Mouse (Mus musculus): Measurements from ENCODE around the gene Ppp1r9b.
A peak's percentile ranks its signal among the peaks of the same experiment; 100 is the strongest.
"Not testable (repeated sequence)": the region's sequence is repeated elsewhere in the genome, so short reads cannot be mapped to it uniquely, and the experiment has no call there.

Ppp1r9b gene

DNA sequence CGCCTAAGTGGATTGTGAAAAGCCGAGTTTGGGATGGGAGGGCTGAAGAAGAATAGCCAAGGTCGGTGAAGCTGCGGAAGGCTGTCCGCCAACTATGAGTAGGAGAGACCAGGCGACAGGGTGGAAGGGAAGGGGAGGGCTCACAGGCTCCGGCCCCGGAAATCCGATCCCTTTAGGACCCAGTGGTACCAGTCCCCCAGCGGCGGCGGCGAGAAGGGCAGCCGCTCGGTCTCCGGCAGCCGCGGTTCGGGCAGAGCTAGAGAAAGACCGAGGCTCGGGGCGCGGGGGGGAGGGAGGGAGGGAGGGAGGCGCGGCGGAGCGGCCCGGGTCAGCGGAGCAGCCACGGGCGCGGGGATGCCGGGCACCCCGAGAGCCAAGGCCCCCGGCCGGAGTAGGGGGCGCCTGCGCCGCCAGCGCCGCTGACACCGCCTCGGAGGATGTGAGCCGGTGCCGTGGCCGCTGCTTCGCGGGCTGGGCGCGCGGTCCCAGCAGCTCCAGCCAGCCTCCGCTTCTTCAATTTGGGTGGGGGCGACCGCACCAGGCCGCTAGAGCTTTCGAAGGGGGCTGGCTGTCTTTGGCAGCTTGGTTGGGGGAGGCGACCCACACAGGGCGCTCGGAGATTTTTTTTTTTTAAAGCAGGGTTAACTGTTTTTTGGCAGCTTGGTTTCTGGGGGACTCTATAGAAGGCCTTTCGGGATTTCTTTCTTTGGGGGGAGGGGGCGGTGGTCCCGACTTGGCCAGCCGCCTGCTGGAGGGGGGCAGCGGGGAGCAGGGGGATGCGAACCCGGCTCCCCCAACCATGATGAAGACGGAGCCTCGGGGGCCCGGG is at the start of gene Ppp1r9b:
TSS of gene Ppp1r9b (plus strand) at position 287 of the 829 bp plus-strand sequence.
- peak; percentile 86 for DNase-seq (ENCODE audit: low read depth, low spot score)

DNA sequence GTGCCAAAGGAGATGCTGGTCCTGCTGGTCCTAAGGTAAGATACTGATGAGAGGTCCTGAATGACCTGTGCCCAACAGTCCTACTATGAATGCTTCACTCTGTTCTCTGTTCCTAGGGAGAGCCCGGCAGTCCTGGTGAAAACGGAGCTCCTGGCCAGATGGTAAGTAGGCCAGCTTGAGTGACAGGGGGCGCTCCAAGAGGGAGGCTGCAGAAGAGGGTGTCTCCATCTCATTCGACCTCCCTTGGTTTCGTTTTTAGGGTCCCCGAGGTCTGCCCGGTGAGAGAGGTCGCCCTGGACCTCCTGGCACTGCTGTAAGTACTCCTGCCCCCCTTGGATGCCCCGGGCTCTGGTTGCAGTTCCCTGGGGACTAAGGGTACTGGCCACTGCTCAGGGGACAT is 49.7 kb upstream of the Ppp1r9b start:
- no peak for DNase-seq (ENCODE audit: low read depth, low spot score)

DNA sequence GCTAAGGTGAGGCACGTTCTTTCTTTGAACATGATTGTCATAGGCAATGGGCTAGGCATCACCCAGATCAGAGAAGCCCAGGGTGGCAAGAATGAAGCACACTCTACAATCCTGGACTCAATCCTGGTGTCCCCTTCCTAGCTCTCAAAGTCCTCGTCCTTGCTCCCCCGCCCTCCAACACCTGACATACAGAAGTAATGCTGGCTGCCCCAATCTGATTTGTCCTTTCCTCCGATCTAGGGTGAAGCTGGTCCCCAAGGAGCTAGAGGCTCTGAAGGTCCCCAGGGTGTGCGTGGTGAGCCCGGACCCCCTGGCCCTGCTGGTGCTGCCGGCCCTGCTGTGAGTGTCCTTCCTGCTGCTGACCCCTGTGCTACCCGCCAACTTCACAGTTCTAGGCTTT is 49.1 kb upstream of the Ppp1r9b start:
- DNase-seq (ENCODE audit: low read depth, low spot score): no peak

DNA sequence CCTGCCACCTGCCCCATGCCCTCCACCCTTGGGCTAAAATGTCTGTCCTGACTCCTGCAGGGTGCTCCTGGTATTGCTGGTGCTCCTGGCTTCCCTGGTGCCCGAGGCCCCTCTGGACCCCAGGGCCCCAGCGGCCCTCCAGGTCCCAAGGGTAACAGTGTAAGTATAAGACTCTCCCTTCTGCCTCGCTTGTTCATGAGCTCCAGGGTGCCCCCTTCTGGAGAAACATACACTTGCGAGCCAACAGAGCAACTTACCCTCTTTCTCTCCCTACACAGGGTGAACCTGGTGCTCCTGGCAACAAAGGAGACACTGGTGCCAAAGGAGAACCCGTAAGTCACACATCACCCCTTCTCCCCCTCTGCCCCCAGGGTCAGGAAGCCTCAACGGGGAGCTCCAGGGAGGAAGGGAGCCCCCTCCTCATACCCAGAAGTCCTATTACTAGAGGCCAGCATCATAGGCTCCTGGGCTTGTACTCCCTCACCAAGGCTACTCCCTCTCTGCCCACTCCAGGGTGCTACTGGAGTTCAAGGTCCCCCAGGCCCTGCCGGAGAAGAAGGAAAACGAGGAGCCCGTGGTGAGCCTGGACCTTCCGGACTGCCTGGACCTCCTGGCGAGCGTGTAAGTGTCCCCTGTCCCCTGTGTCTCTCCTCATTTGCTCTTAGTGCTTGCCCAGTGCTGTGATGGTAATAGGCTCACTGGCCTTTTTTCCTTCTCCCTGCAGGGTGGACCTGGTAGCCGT is 48.4 kb upstream of the Ppp1r9b start:
- DNase-seq (ENCODE audit: low read depth, low spot score): no peak

DNA sequence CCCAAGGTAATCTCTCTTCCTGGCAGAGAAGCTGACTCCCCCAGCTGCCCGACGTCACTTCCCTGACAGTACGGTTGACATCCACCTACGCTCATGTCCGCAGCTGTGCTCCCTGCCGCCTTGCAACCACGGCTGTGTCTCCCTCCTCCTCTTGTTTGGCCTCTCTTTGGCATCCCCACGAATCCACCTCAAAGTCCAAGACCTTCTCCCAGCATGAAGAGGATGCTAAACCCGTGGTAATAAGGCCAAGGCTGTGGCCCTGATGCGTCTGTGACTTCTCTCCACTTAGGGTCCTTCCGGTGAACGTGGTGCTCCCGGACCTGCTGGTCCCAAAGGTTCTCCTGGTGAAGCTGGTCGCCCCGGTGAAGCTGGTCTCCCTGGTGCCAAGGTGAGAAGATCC is 47.8 kb upstream of the Ppp1r9b start:
- no peak for DNase-seq (ENCODE audit: low read depth, low spot score)

DNA sequence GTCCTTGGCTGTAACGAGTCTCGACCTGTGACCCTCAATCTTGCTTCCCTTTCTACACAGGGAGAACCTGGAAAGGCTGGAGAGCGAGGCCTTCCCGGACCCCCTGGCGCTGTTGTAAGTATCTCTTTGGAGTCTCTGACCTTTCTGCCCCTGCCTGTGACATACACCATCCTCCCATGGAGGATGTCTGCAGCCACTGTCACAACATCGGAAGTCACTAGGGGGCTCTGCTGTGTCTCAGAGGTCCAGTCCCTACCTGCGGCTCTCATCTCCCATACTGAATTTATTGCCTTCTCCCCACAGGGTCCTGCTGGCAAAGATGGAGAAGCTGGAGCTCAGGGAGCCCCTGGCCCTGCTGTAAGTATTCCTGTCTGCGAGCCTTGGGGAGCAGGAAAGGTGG is 46.5 kb upstream of the Ppp1r9b start:
- DNase-seq (ENCODE audit: low read depth, low spot score): no peak

DNA sequence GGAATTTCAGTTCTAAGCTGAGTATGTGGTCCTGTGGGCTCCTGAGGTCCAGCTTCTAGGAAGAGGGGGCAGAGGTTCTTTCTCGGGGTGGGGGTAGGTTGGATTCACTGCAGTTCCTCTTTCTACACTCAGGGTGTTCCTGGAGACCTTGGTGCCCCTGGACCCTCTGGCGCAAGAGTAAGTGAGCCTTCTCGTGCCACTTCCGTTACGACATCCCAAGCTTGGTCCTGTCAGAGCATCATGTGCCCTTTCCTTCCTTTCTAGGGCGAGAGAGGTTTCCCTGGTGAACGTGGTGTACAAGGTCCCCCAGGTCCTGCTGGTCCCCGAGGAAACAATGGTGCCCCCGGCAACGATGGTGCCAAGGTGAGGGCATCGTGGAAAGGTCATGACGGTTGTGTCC is 45.6 kb upstream of the Ppp1r9b start:
- DNase-seq (ENCODE audit: low read depth, low spot score): no peak

DNA sequence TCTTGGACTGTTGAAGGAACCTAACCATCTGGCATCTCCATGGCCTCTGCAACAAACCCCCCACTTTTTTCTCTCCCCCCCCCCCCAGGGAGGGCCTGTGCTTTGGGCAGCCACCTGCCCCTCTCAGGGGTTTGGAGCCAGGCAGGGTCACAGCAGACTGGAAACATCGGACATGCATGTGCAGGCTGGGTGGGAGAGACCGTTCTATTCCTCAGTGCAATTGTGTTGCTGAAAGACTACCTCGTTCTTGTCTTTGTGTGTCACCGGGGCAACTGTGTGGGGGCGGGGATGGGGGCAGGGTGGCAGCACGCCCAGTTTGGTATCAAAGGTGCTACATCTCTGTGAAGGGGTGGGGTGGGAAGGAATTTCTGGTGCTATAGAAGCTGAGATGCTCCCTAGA is 38.7 kb upstream of the Ppp1r9b start:
- no peak for DNase-seq (ENCODE audit: low read depth, low spot score)

DNA sequence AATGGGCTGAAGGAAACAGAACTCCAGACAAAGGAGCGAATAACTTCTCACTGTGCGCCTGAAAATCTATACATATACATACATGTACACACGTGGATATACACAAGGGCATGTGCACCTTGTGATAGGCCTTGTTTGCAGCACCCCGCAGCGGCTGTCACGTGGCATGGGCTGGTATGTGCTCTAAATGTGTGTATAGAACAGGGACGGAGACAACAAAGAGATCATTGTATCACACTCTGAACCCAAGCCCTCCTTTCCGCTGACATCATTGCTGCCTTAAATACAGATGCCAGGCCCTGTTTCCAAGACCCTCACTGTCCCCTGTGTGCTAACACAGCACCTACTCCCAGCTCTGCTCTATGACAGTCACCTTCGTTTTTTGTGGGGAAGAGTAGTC is 35.7 kb upstream of the Ppp1r9b start:
- no peak for DNase-seq (ENCODE audit: low read depth, low spot score)

DNA sequence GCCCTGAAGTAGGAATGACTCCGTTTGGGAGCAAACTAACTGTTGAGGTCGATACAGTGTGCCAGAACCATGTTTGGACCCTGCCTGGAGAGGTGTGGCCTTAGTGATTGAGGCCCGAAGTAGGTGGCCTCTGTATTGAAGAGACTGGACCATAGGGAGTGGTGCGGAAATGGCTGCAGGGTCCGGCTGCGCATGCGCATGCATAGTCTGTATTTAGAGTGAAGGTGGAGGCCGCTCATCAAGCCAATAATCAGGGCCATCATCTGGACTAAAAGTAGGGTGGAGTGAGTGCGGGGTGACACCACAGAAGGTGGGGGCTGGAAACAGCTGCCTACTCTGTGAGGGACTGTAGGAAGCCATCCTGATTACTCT is 33.2 kb upstream of the Ppp1r9b start:
- DNase-seq (ENCODE audit: low read depth, low spot score): no peak

DNA sequence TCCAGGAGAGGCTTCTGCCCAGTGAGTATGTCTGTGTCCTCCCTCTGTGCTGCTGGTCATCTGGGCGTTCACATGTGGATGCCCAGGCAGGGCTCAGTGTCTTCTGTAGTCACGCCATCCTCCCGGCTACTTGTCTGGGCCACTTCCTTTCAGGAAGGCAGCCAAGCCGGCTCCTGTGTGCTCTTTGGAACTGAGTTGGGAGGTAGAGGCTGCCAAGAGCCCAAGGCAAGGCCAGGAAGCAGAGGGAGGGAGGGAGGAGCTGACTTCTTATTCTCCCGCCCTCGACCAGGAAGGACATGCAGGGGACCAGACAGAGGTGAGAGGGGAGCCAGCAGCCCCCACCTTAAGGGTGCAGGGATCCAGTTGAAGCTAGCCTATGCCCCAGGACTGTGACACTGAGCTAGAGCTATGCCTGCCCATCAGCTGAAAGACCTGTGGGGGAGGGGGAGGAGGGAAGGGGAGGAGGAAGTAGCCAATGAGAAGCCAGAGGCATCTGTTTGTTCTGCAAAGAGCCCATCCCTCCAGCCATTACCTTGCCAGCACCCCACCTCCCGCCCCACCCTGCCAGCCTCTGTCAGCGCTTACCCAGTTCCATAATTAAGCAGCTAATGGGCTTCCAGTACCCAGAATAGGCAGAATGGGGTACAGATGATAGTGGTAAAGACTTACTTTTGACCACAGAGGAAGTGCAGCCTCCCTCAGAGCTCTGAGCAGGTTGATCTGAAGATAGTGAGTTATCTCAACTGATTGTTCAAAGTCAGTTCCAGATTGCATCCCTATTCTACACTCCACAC is 32.6 kb upstream of the Ppp1r9b start:
- DNase-seq (ENCODE audit: low read depth, low spot score): no peak

DNA sequence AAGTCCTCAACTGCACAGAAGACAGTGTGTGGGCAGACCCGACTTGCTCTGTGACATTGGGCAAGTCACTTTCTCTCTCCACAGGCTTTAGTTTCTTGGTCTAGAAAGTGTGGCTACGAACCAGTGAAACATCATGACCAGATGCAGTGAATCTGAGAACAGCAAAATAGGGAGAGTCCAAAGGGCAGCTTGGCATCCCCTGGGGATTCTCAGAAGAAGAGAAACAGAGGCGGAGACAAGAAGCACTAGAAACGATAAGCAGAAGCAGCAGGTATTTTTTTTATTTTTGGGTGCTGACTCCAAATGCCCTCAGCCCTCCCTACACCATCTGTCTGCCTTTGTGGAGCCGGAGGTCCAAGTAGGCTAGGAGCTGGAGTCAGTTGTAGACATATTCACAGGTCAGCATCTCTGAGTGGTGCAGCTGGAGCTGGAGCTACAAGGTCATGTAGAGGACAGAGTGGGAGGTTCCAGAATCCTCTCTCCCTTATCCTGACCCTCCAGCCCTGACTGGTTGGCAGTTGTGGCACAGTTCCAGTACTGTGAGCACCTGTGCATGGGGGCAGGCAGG is 28.2 kb upstream of the Ppp1r9b start:
- DNase-seq (ENCODE audit: low read depth, low spot score): no peak

DNA sequence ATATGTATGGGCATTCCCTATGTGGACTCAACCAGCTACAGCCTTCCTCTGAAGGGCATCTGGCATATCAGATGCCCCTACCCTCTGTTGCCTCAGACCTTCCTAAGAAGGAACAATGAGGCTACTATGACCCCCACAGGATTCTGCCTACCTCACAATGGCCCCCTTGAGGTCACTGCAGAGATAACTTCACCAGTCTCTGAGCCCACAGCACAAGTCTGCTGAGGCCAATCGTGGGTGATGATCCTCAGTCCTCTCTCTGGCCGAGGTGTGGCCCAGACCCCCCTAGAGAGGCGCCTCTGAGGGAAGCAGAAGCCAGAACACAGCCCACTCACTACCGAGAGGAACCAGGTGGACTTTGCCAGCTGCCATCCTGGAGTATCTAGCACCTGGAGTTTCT is 23.4 kb upstream of the Ppp1r9b start, which contains the start of gene Hils1:
TSS of gene Hils1 (plus strand) at position 175 of the 400 bp plus-strand sequence.
- no peak for DNase-seq (ENCODE audit: low read depth, low spot score)

DNA sequence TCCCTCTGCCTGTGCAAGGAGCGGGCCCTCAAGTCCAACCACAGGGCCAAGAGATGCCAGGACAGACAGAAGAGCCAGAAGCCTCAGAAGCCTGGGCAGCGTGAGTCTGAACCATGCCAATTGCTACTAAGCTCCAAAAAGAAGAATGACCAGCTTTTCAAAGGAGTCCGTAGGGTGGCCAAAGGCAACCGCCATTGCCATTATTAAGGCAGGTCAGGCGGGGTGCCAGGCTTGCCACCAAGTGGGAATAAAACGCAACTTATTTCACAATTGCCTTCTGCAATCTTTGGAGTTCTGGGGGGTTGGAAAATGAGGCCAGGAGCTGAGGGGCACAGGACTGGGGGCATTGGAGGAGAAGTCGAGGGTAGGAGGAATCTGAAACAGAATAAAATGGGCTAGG is 22.6 kb upstream of the Ppp1r9b start:
- no peak for DNase-seq (ENCODE audit: low read depth, low spot score)

DNA sequence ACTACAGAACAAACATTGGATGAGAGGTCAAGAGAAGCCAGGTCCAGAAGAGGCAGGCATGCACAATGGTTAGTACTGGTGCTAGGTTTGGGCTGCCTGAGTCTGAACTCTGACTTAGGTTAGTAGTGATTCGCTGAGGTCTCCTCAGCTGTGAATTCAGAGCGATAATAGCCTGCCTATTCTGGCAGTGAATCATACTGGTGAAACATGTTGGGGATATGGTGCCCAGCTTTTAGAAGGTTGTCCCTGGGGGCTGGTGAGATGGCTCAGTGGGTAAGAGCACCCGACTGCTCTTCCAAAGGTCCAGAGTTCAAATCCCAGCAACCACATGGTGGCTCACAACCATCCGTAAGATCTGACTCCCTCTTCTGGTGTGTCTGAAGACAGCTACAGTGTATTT is 21.1 kb upstream of the Ppp1r9b start:
- not testable (repeated sequence) for DNase-seq (ENCODE audit: low read depth, low spot score)

DNA sequence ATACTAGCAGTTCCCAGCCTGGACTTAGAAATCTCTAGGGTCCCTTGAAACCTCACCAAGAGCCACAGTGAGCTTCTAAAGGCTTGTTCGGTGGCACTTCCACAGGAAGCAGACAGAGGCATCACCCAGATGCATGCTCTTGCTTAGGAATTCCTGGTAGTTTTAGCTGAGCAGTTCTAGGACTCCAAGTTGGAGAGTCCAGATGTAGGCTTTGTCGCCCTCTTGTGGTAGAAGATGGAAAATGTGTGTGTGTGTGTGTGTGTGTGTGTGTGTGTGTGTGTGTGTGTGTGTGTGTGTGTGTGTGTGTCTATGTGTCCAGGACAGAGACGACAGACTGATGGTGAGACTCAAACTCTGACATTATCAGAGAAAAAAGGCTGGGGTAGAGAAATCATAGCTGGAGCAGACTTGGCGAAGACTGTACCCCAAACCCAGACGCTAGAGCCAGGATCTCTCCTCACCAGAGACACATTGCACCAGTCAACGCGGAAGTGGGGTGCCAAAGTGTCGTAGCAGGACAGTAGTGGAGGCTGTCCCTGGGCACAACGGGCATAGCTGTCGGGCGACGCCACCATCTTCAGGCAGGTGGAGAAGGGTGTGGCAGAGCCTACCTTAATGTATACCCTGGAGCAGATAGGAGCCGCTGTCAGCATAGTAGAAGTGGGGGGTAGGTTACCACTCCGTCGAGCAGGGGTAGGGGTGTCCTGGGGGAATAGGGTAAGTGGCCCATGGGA is 20.5 kb upstream of the Ppp1r9b start:
- DNase-seq (ENCODE audit: low read depth, low spot score): peak; percentile 89

DNA sequence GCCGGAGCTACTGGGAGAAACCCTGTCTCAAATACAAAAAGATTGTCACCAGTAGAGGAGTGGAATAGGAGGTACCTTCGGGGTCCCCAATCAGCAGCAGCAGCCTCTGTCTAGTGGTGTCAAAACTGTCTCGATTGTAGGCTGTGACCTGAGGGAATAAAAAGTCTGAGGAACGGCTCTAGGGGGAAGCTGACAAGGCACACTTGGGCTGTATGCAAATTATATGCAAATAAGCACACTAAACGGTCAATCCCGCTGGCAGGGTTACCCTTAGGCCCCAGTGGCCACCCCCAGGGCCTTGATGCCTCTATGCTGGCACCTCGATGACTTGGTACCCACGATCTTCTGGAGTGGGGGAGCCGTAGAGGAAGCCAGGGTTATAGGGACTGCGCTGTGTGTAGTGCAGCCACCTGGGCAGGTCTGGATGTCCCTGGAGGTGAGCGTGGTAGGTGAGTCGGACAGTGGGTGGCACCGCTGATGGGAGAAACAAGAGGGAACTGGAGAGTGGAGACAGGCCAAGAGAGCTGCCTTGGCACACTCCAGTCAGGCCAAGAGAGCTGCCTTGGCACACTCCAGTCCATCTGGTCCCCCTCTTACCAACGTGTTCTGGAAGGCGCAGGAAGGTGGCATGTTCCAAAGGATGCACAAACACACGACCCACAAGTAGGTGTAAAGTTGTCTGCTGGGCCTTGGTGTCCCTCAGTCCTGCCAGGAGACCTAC is 18.8 kb upstream of the Ppp1r9b start:
- no peak for DNase-seq (ENCODE audit: low read depth, low spot score)

DNA sequence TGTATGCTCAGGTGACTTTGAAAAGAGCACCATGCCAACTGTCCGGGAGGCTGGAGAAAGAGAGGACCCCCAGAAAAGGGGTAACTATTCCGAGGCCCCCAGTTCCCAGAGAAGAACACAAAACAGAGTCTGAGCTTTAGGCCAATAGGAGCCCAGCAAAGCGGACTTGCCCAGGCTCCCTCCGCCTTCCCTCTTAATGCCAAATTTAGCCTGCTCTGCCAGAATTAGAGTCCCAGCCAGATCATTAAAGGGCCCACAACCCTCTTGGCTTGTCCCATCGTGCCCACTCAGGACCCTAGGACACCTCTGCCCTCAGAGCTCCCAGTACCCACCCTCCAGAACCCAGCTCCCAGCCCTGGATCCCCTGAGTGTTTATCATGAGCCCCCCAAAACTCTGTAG is 17.9 kb upstream of the Ppp1r9b start:
- no peak for DNase-seq (ENCODE audit: low read depth, low spot score)

DNA sequence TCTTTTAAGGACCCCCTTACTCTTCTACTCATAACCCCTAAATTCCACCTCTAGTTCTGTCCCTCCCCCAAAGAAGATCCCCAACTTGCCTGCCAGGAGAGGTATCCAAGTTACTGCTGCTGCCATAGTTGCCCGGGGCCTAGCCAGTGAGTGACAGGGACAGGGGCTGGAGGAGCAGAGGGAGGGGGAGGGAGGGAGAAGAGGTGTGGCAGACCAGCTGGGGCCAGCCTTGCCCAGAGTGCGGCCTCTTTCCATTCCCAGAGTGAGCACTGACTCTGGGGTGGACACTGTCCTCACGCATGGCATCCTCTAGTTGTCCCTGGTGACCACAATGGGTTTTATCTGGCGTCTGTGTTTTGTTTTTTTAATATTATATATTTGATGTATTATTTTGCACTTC is 17.5 kb upstream of the Ppp1r9b start:
- no peak for DNase-seq (ENCODE audit: low read depth, low spot score)

DNA sequence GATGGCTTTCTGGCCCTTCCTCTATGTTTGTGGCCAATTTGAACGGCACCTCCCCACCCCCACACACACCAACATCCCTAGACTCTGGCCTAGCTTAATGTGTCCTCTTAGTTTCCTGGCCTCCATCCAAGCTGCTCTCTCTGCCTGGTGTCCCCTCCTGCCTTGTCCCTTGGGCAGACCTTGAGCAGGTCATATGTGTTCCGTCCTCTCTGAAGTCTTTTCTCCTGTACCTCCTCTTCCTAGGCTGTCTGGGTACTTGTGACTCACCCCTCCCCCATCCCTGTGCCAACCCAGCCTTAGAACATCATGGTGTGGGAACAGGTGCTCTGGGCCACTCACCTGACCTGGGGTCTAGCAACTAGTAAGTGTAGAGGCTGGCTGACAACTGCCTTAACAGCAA is 15.9 kb upstream of the Ppp1r9b start:
- no peak for DNase-seq (ENCODE audit: low read depth, low spot score)

DNA sequence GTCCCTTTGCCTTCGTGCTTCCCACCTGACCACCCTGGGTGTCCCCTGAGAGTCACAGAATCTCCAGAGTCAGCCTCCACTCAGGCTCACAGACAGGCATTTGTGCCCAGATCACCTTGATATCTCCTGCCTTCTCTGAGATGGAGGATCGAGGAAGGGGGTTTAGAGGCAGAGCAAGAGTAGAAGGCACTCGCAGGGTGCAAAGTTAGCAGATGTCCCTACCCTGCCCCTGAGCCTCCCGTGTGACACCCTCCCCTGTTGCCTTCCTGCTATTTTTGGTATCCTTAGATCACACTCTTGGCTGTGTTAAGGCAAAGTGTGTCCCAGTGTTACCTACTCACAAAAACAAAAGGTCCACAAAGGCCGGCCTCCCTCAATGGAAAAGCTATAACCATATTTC is 14.6 kb upstream of the Ppp1r9b start, which contains the start of gene Sgca:
TSS of gene Sgca (minus strand) at position 129 of the 400 bp plus-strand sequence.
- DNase-seq (ENCODE audit: low read depth, low spot score): no peak
